Mouse (Mus musculus) effector memory CD4-positive, alpha-beta T cell, adult 7 months (primary cell): ENCODE measurements around the gene Pdzph1. TPM values are rescaled to one million over a fixed set of nuclear protein-coding genes. Genes with fewer than 3 reads are reported as not detected.

Experiments used
- polyA plus RNA-seq: library from polyadenylated mRNA; unstranded; fragments of 100-300 nt; shearing (Covaris generic); gene quantifications from one replicate; pipeline ENCODE4 v1.2.1, GENCODE M21; 2017

The Pdzph1 gene
- not detected for polyA plus RNA-seq

DNA sequence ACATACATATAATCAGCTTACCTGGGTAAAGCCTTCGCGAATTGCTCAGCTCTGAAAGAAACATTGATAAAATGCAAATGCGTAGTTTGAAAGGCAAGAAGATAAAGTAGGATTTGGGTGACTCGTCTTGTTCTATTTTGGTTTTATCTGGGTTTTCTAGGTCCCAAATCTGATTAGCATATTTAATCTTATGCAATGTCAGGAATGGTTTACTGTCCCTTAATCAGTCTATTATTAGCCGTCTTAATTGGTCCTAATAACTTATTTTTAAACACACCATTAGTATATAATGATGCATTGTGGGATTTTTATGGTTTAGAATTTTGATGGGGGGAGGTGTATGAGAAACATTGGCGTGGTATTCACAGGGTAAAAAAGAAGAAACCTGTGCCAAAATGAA, at the start of gene Pdzph1:
Gene Pdzph1 (minus strand): TSS at position 101 of the 400 bp plus-strand sequence.

DNA sequence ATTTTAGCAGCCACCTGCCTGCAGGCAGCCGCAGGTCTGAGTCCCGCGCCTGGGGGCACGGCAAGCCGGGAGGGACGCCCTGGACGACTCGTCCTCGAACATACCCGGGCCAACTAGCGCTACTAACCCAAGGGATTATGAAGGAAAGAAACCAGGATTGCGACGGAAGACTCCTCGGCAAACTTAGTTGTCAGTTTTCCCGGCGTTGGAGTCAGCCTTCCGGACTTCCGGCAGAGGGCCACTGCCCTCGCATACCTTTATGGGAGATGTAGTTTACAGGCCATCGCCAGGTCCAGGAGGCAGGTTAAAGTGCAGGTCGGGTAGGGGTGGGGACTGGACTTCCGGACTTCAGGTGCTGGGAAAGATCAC, 21.9 kb upstream of the Pdzph1 start, which contains the start of gene Nudt12:
Gene Nudt12 (minus strand): TSS at position 282 of the 369 bp plus-strand sequence.

Other genes with a start within 250 kb of the Pdzph1 start
- gene Nudt12, start 22.0 kb upstream of the Pdzph1 start, polyA plus RNA-seq = not detected